Mouse (Mus musculus) hindbrain, embryonic 12.5 days (tissue): ENCODE data around the gene Nr2f1. TPM values are rescaled to one million over a fixed set of nuclear protein-coding genes. Genes with fewer than 3 reads are reported as not detected.
"Not testable (repeated sequence)": the region's sequence is repeated elsewhere in the genome, so short reads cannot be mapped to it uniquely, and the experiment has no call there.

Source experiments
- ATAC-seq: fragments of 200-750 bp; cut with Nextera tagmentation; 2 replicates; pipeline ENCODE4 v1.8.0; 2017; ENCODE audit warnings: moderate TSS enrichment; ENCODE audit not compliant: low FRiP score
- H3K27ac ChIP-seq: fragments of 300-500 bp; sonication (generic); 2 replicates; pipeline ENCODE4 v1.5.1; 2016; ENCODE audit warnings: mild to moderate bottlenecking
- H3K27me3 ChIP-seq: fragments of 300-500 bp; sonication (generic); 2 replicates; pipeline ENCODE4 v1.6.1; 2016; ENCODE audit warnings: mild to moderate bottlenecking
- H3K36me3 ChIP-seq: fragments of 300-500 bp; sonication (generic); 2 replicates; pipeline ENCODE4 v1.6.1; 2016; ENCODE audit warnings: mild to moderate bottlenecking
- H3K4me1 ChIP-seq: fragments of 300-500 bp; sonication (generic); 2 replicates; pipeline ENCODE4 v1.6.1; 2016
- H3K4me2 ChIP-seq: fragments of 300-500 bp; sonication (generic); replicated peaks from 2 replicates; pipeline ENCODE4 v1.6.1; 2016; ENCODE audit warnings: mild to moderate bottlenecking
- H3K4me3 ChIP-seq: fragments of 300-500 bp; sonication (generic); 2 replicates; pipeline ENCODE4 v1.5.1; 2016; ENCODE audit warnings: mild to moderate bottlenecking
- H3K9ac ChIP-seq: fragments of 300-500 bp; sonication (generic); 2 replicates; pipeline ENCODE4 v1.6.1; 2016; ENCODE audit warnings: mild to moderate bottlenecking, moderate library complexity
- H3K9me3 ChIP-seq: fragments of 300-500 bp; sonication (generic); replicated peaks from 2 replicates; pipeline ENCODE4 v1.6.1; 2016; ENCODE audit warnings: mild to moderate bottlenecking
- WGBS: fragments of 180-500 bp; shearing (Covaris S2); methylation state at CpG from one replicate; pipeline ENCODE4 v1.1.7; 2016; 5-methylcytosine and 5-hydroxymethylcytosine counted together
- polyA plus RNA-seq: library from polyadenylated mRNA; unstranded; fragments of >200 nt; fragmentation: Nextera tagmentation; extraction: Ambion mirVana; gene quantifications from 2 replicates; pipeline ENCODE4 v1.2.1, GENCODE M21; 2016

Nr2f1 gene
- polyA plus RNA-seq: 64.7 and 88.3 TPM in 2 replicates

DNA sequence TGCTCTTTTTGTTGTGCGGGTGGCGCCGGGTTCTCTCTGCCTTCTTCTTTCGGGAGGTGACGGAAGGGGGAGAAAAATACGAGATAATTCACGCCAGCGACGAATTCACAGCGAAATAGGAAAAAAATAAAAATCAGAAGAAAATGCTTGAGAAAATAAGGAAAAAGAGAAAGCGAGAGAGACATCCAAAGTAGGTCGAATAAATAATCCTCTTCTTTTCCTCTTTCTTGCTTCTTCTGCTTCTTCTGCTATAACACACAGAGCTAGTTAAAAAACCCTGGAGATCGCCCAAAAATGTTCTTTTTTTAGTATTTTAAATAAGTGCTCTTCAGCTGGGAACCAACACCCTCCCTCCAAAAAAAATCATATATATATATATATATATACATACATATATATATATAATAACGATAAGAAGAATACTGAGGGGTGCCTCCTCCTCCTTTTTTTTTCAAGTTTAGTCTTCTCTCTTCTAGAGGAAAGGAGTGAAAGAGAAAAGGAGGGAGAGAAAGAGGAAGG is at the start of gene Nr2f1:
Nr2f1 (minus strand) TSS at position 116 of the 519 bp plus-strand sequence.
- H3K4me1 ChIP-seq: peaks cover 9% of the 10 kb centered on the region
- no peaks in the 10 kb centered on the region for H3K9me3 ChIP-seq
- no peak for ATAC-seq
- H3K4me2 ChIP-seq: peak within 1 kb of the TSS; percentile 84
- H3K36me3 ChIP-seq: peaks cover 8% of the 10 kb centered on the region
- H3K9ac ChIP-seq: peak within 1 kb of the TSS; percentile 100
- peak within 1 kb of the TSS; percentile 100 for H3K27ac ChIP-seq
- WGBS: 2% methylated on average over 14 of the region's 14 CpGs
- peak within 1 kb of the TSS; percentile 99 for H3K4me3 ChIP-seq
- no peaks in the 10 kb centered on the region for H3K27me3 ChIP-seq

DNA sequence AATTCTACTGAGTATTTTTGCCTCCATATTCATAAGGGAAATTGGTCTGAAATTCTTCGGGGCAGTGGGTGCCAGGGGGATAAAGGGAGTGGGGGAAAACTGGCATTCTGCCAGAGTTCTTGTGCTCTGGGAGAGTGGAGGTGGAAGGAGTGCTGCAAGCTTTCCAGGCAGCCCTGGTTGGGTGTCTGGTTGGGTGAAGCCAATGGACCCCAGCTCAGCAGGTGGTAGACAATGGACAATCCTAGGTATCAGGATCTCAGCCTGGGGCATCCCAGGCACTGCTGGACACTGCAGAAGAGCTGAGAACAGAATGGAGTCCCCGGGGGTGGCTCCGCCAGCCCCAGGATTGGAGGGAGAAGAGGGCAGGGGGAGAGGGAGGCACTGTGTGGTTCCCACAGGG is 22.1 kb upstream of the Nr2f1 start:
- Histone ChIP-seq H3K4me1 (no peaks in the 10 kb centered on the region), H3K36me3 (0 out of 2 replicates have a peak, but pooled peaks cover 9% of the 10 kb centered on the region), H3K27me3 (no peaks in the 10 kb centered on the region), H3K9me3 (no peaks in the 10 kb centered on the region; the same call in 1 of the 2 replicates), H3K4me2 (no peak overlapping the region), H3K27ac (no peak overlapping the region), H3K4me3 (no peak overlapping the region), H3K9ac (no peak overlapping the region)
- ATAC-seq: peak; percentile 32
- 94% methylated on average over 3 of the region's 3 CpGs for WGBS

DNA sequence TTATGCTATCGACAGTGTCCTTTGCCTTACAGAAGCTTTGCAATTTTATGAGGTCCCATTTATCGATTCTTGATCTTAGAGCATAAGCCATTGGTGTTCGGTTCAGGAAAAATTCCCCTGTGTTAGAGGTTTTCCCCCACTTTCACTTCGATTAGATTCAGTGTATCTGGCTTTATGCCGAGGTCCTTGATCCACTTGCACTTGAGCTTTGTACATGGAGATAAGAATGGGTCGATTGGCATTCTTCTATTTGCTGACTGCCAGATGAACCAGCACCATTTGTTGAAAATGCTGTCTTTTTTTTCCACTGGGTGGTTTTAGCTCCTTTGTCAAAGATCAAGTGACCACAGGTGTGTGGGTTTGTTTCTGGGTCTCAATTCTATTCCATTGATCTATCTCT is 20.7 kb upstream of the Nr2f1 start:
- ATAC-seq, H3K4me2 ChIP-seq, H3K27me3 ChIP-seq, H3K4me3 ChIP-seq, H3K27ac ChIP-seq, H3K9ac ChIP-seq, H3K4me1 ChIP-seq, H3K36me3 ChIP-seq, H3K9me3 ChIP-seq: not testable (repeated sequence)
- WGBS: 97% methylated on average over 6 of the region's 6 CpGs

DNA sequence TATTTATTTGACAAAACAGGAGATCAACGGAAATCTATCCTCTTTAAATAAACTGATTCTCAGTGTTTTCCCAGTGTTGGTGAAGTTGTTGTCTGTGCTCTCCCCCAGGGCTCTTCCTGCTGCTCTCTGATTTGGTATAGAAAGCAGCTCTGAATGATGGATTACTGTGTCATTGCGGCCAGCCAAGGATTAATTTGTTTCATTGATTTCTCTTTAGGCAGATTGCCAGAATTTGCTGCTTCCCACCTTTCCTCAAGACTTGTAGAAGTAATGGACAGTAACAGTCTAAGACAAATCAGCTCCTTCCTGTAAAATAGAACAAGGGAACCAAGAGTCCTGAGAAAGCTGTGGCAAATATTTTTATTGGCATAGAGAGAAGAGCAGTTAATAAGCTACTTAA is 15.7 kb upstream of the Nr2f1 start:
- Histone ChIP-seq H3K27ac (no peak overlapping the region), H3K4me3 (no peak overlapping the region), H3K9me3 (no peaks in the 10 kb centered on the region), H3K4me2 (no peak overlapping the region), H3K27me3 (peaks cover 9% of the 10 kb centered on the region; the same call in 1 of the 2 replicates), H3K9ac (no peak overlapping the region), H3K36me3 (0 out of 2 replicates have a peak, but pooled peaks cover 3% of the 10 kb centered on the region), H3K4me1 (peaks cover 32% of the 10 kb centered on the region)
- 28% methylated on average over 2 of the region's 2 CpGs for WGBS
- peak; percentile 29; the same call in 1 of the 2 replicates for ATAC-seq

DNA sequence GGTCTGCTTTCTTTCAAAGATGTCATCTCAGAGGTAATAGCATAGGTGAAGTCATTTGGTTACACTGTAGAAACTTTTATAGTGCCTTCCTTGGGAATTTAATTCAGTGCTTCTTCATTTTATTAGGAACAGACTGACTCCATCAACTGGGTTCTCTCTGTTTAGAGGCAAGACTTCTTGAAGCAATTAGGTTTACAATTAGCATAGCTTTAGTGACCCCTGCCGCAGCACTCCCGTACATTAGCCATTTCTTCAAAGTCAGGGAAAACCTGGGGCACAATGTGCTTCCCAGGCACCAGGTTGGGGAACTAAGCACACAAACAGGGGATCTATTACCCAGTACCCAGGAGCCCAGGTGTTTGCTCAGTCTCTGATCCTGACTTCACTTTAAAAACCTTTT is 13.6 kb upstream of the Nr2f1 start:
- Histone ChIP-seq H3K27ac (no peak overlapping the region), H3K4me3 (no peak overlapping the region), H3K4me2 (no peak overlapping the region), H3K36me3 (no peaks in the 10 kb centered on the region), H3K9ac (no peak overlapping the region), H3K9me3 (no peaks in the 10 kb centered on the region), H3K4me1 (peaks cover 51% of the 10 kb centered on the region), H3K27me3 (peaks cover 9% of the 10 kb centered on the region; the same call in 1 of the 2 replicates)
- ATAC-seq: no peak
- WGBS: 28% methylated on average over 2 of the region's 2 CpGs

DNA sequence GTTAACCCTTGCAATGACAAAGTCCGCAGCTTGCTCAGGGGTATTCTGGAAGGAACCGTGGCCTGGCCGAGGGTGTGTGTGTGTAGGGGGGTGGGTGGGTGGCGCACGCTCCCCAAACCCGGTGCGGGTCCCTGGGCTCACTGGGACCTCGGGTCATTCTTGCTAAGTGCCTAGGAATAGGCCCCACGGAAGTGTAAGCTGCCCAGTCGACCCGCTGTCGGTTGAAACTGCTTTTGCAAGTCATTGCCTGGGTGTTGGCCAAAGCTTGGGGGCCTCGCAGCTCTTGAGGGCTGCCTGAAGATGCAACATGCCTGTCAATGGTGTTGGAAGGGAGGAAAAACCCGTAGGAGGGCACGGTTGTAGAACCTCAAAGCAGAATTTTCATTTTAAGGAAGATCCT is 12.6 kb upstream of the Nr2f1 start:
- H3K4me1 ChIP-seq: peaks cover 60% of the 10 kb centered on the region
- H3K4me2 ChIP-seq: no peak overlapping the region
- no peaks in the 10 kb centered on the region for H3K9me3 ChIP-seq
- 43% methylated on average over 15 of the region's 15 CpGs for WGBS
- H3K36me3 ChIP-seq: no peaks in the 10 kb centered on the region
- no peak overlapping the region for H3K27ac ChIP-seq
- peaks cover 9% of the 10 kb centered on the region; the same call in 1 of the 2 replicates for H3K27me3 ChIP-seq
- H3K4me3 ChIP-seq: no peak overlapping the region
- no peak overlapping the region for H3K9ac ChIP-seq
- no peak for ATAC-seq

DNA sequence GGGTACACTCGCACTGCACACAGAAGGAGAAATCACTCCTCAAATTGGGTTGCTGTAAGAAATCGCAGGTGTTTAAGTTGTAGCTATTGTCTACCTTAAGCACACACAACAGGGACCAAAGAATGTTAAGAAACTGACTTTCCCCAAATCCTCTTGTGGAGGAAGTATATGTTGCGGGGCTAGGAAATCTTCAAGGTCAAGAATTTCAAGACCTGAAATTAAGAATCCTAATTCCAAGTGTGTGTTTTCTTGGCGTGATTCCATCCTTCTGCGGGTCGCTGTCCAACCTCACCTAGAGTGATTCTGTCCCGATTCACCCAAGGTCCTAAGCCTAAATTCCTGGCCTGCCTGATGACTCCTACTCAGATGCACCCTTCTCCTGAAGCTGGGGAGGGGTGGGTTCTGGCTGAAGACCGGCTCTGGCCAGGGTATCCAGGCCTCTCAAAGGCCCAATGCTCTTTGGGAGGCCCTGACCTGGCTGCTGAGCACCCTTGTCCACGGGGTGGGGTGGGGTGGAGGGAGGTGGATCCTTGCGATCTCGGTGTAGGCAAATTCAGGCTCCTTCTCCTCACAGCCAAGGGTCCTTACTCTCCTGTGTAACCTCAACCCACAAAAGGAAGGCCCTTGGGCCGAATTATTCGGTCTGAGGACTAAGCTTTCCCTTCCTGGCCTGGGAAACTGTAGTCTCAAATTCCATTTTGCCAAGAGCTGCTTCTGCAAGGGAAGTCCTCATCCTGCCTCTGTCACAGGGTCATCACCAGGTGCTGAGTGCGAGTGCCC is 11.9 kb upstream of the Nr2f1 start:
- H3K4me2 ChIP-seq: 0 out of 2 replicates have a peak overlapping the region, but pooled peaks have one; percentile 86
- no peak overlapping the region for H3K4me3 ChIP-seq
- 30% methylated on average over 14 of the region's 14 CpGs for WGBS
- H3K36me3 ChIP-seq: no peaks in the 10 kb centered on the region
- H3K4me1 ChIP-seq: peaks cover 64% of the 10 kb centered on the region
- H3K9me3 ChIP-seq: no peaks in the 10 kb centered on the region
- no peak overlapping the region for H3K27ac ChIP-seq
- H3K9ac ChIP-seq: no peak overlapping the region
- H3K27me3 ChIP-seq: peaks cover 9% of the 10 kb centered on the region; the same call in 1 of the 2 replicates
- no peak for ATAC-seq

DNA sequence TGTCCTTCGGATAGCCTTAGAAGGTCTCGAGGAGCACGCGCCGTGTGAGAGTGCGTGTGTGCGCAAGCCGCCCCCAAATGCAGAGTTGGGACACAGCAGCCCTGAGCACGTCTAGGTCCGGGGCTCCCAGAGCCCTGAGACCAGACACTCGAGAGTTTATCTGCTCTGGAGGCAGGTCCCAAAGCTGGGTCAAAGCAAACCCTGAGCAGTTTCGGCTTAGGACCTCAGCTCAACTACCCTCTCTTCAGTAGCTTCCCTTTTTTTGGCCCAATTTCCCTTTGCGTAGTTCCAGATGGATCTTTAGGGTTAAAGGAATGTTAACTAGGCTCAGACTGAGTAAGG is 11.2 kb upstream of the Nr2f1 start:
- Histone ChIP-seq H3K36me3 (no peaks in the 10 kb centered on the region), H3K4me3 (peak overlapping the region; percentile 38), H3K27ac (0 out of 2 replicates have a peak overlapping the region, but pooled peaks have one; percentile 69), H3K9ac (peak overlapping the region; percentile 69), H3K4me2 (peak overlapping the region; percentile 86), H3K27me3 (peaks cover 9% of the 10 kb centered on the region; the same call in 1 of the 2 replicates), H3K4me1 (peaks cover 64% of the 10 kb centered on the region), H3K9me3 (no peaks in the 10 kb centered on the region)
- WGBS: 10% methylated on average over 13 of the region's 13 CpGs
- ATAC-seq: peak; percentile 30; the same call in 1 of the 2 replicates

DNA sequence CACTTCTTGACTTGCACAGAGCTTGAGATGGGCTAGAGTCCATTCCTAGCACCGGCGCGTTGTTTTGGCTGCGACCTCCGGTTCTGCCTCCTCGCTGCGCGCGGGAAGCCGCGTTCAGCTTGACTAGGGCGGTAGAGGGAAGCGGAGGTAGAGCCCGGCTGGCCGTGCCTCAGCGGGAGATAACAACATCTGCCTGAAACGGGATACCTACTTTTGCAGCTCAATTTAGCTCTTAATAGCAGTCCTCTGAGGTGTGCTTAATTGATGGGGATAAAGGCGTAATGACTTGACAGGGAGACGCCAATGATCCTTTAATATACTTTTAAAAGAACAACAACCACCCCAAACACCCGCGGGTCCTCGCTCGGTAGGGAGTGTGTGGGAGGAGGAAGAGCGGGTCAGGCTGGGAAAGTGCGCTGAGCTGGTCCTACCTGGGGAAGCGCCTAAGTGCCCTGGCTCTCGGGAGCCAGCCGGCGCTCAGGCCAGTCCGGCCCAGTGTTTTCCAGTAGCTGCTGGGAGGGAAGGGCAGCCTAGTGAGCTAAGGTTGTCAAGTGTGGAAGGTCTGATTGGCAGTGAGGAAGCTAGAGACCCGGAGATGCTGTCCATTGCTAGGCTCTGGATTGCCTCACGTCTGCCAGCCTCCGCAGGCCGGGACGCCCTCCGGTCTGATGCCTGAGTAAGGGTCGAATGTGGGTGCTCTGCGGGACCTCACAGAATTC is 10.6 kb upstream of the Nr2f1 start:
- H3K4me3 ChIP-seq: peak overlapping the region; percentile 38
- peaks cover 65% of the 10 kb centered on the region for H3K4me1 ChIP-seq
- ATAC-seq: peak; percentile 71
- peaks cover 9% of the 10 kb centered on the region; the same call in 1 of the 2 replicates for H3K27me3 ChIP-seq
- peak overlapping the region; percentile 86 for H3K4me2 ChIP-seq
- peak overlapping the region; percentile 69 for H3K27ac ChIP-seq
- H3K9ac ChIP-seq: peak overlapping the region; percentile 69
- WGBS: 1% methylated on average over 38 of the region's 38 CpGs
- no peaks in the 10 kb centered on the region for H3K36me3 ChIP-seq
- no peaks in the 10 kb centered on the region for H3K9me3 ChIP-seq

DNA sequence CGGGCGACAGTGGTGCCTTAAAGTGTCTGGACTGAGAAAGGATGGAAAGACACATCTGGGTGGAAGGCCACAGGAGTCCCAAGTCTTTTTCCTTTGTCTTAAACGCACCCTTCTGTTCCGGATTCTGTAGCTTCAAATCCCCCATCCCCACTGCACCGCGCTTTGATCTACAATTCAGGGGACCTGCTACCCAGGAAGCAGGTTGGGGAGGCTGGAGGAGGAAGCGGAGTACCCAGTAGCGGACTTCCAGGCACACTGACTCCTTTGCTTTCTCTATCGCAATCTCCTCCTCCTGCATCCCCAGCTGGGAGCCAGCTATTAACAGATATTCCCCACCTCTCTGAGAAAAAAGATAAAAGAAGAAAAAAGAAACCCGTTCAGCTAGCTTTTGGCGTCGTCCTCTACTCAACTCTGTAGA is 10.1 kb upstream of the Nr2f1 start:
- Histone ChIP-seq H3K27me3 (peaks cover 9% of the 10 kb centered on the region; the same call in 1 of the 2 replicates), H3K4me3 (peak overlapping the region; percentile 38), H3K9me3 (no peaks in the 10 kb centered on the region), H3K9ac (peak overlapping the region; percentile 69), H3K4me2 (peak overlapping the region; percentile 86), H3K4me1 (peaks cover 68% of the 10 kb centered on the region), H3K27ac (peak overlapping the region; percentile 69), H3K36me3 (no peaks in the 10 kb centered on the region)
- under 1% methylated on average over 12 of the region's 12 CpGs for WGBS
- ATAC-seq: 0 out of 2 replicates have a peak, but pooled peaks have one; percentile 30

DNA sequence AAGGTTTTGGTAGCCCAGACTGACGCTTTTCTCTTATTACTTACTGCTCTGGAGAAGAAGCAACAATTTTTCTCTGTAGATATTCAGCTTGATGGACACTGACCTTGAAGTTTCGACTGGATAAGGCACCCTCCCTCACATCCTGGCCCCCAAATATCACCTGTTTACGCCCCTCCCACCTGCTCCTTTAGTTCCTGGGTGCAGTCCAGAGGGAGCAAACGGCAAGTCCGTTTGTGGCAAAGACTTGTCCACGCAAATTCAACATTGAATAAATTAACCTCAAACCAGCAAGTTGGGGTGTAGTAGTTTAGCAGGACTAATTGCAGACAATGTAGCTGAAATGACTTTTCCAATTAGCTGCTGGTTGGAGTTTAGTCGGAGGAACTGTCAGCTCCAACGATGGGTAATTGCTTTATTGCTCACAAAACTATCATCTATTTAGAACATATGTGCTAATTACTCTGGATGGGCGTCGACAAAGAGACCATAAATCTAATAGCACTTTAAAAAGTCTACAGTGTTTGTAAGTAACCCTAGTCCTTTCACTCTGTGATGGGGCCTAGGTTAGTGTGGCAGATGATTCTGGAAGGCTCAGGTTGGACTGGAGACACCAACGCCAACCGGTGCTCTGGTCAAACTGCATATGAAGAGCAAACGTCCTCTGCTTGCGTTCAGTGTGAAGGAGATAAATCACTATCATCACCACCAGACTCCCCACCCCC is 9.3 kb upstream of the Nr2f1 start:
- no peaks in the 10 kb centered on the region for H3K9me3 ChIP-seq
- H3K4me2 ChIP-seq: peak overlapping the region; percentile 86
- H3K27me3 ChIP-seq: peaks cover 9% of the 10 kb centered on the region; the same call in 1 of the 2 replicates
- WGBS: 13% methylated on average over 14 of the region's 14 CpGs
- H3K4me1 ChIP-seq: peaks cover 74% of the 10 kb centered on the region
- no peak overlapping the region; the same call in 1 of the 2 replicates for H3K4me3 ChIP-seq
- H3K27ac ChIP-seq: peak overlapping the region; percentile 35
- no peak for ATAC-seq
- H3K9ac ChIP-seq: no peak overlapping the region
- H3K36me3 ChIP-seq: no peaks in the 10 kb centered on the region
